Mouse (Mus musculus) lung, postnatal 0 days (tissue): Measurements from ENCODE around the gene Mien1. TPM values are rescaled to one million over a fixed set of nuclear protein-coding genes. Genes with fewer than 3 reads are reported as not detected.

Experiments used
- ATAC-seq: fragments of 200-750 bp; cut with Nextera tagmentation; 2 replicates; pipeline ENCODE4 v1.8.0; 2017; ENCODE audit warnings: moderate library complexity
- DNase-seq: peaks from one replicate; pipeline ENCODE4 v3.0.0-alpha.2; 2016; ENCODE audit warnings: low spot score
- H3K27ac ChIP-seq: fragments of 300-500 bp; sonication (generic); 2 replicates; pipeline ENCODE4 v1.5.1; 2014; ENCODE audit warnings: antibody characterized with exemption, mild to moderate bottlenecking, low read length, mixed read lengths
- H3K27me3 ChIP-seq: fragments of 300-500 bp; sonication (generic); replicated peaks from 2 replicates; pipeline ENCODE4 v1.6.1; 2014; ENCODE audit warnings: low read length, mixed read lengths; ENCODE audit not compliant: insufficient read depth
- H3K36me3 ChIP-seq: fragments of 300-500 bp; sonication (generic); 2 replicates; pipeline ENCODE4 v1.6.1; 2014; ENCODE audit warnings: low read length, mixed read lengths; ENCODE audit not compliant: insufficient read depth
- H3K4me1 ChIP-seq: fragments of 300-500 bp; sonication (generic); 2 replicates; pipeline ENCODE4 v1.6.1; 2014; ENCODE audit warnings: antibody characterized with exemption, low read depth, low read length, mixed read lengths; ENCODE audit not compliant: insufficient read depth
- H3K4me2 ChIP-seq: fragments of 300-500 bp; sonication (generic); replicated peaks from 2 replicates; pipeline ENCODE4 v1.6.1; 2014; ENCODE audit warnings: low read depth, mild to moderate bottlenecking, low read length, moderate library complexity, mixed read lengths
- H3K4me3 ChIP-seq: fragments of 300-500 bp; sonication (generic); 2 replicates; pipeline ENCODE4 v1.5.1; 2014; ENCODE audit warnings: low read depth, low read length
- H3K9ac ChIP-seq: fragments of 300-500 bp; sonication (generic); replicated peaks from 2 replicates; pipeline ENCODE4 v1.6.1; 2014; ENCODE audit warnings: low read depth, mild to moderate bottlenecking
- H3K9me3 ChIP-seq: fragments of 300-500 bp; sonication (generic); 2 replicates; pipeline ENCODE4 v1.6.1; 2016; ENCODE audit warnings: low read length, mixed read lengths
- CTCF ChIP-seq: IDR thresholded peaks from 2 replicates; pipeline ENCODE4 v1.5.1; 2016; ENCODE audit warnings: antibody characterized with exemption, mild to moderate bottlenecking
- EP300 ChIP-seq: IDR thresholded peaks from 2 replicates; pipeline ENCODE4 v1.6.1; 2016; ENCODE audit warnings: antibody characterized with exemption, mild to moderate bottlenecking, control low read depth
- WGBS: fragments of 180-500 bp; shearing (Covaris S2); extraction: QIAGEN DNeasy Blood & Tissue Kit; methylation state at CpG from one replicate; pipeline ENCODE4 v1.1.7; 2014; 5-methylcytosine and 5-hydroxymethylcytosine counted together
- polyA plus RNA-seq: library from polyadenylated mRNA; unstranded; fragments of >200 nt; fragmentation: Nextera tagmentation; extraction: Ambion mirVana; gene quantifications from 2 replicates; pipeline ENCODE4 v1.2.1, GENCODE M21; 2015

Mien1 gene
- polyA plus RNA-seq, 1 experiment from 2014 or later = 86.1 TPM

- no peak overlapping the region for H3K9ac ChIP-seq
- no peaks in the 10 kb centered on the region for H3K9me3 ChIP-seq
- no peak overlapping the region; the same call in 1 of the 2 replicates for H3K27ac ChIP-seq
- H3K27me3 ChIP-seq = no peaks in the 10 kb centered on the region
- TF ChIP-seq EP300 (no peak), CTCF (no peak)
- peaks cover 11% of the 10 kb centered on the region; the same call in 1 of the 2 replicates for H3K4me1 ChIP-seq
- H3K36me3 ChIP-seq = no peaks in the 10 kb centered on the region
- H3K4me3 ChIP-seq = no peak overlapping the region
- DNase-seq (peak; percentile 56), ATAC-seq (peak; percentile 27)
- 0 out of 2 replicates have a peak overlapping the region, but pooled peaks have one; percentile 14 for H3K4me2 ChIP-seq
- WGBS = 0% methylated on average over 7 of the region's 10 CpGs
Observed at GRCm38 (mm10) chr11:98409341-98409822, 29.4 kb downstream of the Mien1 start.

- H3K27me3 ChIP-seq = no peaks in the 10 kb centered on the region
- H3K36me3 ChIP-seq = no peaks in the 10 kb centered on the region
- DNase-seq (no peak), ATAC-seq (no peak)
- H3K27ac ChIP-seq = no peak overlapping the region
- no peak overlapping the region for H3K9ac ChIP-seq
- TF ChIP-seq CTCF (no peak), EP300 (no peak)
- H3K9me3 ChIP-seq = no peaks in the 10 kb centered on the region
- WGBS = 41% methylated on average over 8 of the region's 8 CpGs
- peaks cover 9% of the 10 kb centered on the region; the same call in 1 of the 2 replicates for H3K4me1 ChIP-seq
- no peak overlapping the region for H3K4me3 ChIP-seq
- 0 out of 2 replicates have a peak overlapping the region, but pooled peaks have one; percentile 14 for H3K4me2 ChIP-seq
Observed at GRCm38 (mm10) chr11:98408872-98409271, 29.9 kb downstream of the Mien1 start.

- Histone ChIP-seq H3K9ac (no peak overlapping the region), H3K36me3 (no peaks in the 10 kb centered on the region), H3K27me3 (no peaks in the 10 kb centered on the region), H3K4me1 (0 out of 2 replicates have a peak, but pooled peaks cover under 1% of the 10 kb centered on the region), H3K4me2 (no peak overlapping the region), H3K4me3 (no peak overlapping the region), H3K27ac (no peak overlapping the region), H3K9me3 (no peaks in the 10 kb centered on the region)
- ATAC-seq (no peak), DNase-seq (no peak)
- 69% methylated on average over 6 of the region's 6 CpGs for WGBS
- TF ChIP-seq EP300 = no peak
- no peak for TF ChIP-seq CTCF
Observed at GRCm38 (mm10) chr11:98406621-98407020, 32.2 kb downstream of the Mien1 start.

GRCm38 (mm10) chr11:98400816-98401215, 38.0 kb downstream of the Mien1 start:
- peak overlapping the region; percentile 58 for H3K4me2 ChIP-seq
- no peaks in the 10 kb centered on the region for H3K36me3 ChIP-seq
- H3K9ac ChIP-seq = peak overlapping the region; percentile 57
- ATAC-seq (peak; percentile 18; the same call in 1 of the 2 replicates), DNase-seq (peak; percentile 37)
- peaks cover 4% of the 10 kb centered on the region; the same call in 1 of the 2 replicates for H3K4me1 ChIP-seq
- peak overlapping the region; percentile 61 for H3K4me3 ChIP-seq
- no peaks in the 10 kb centered on the region for H3K27me3 ChIP-seq
- no peak for TF ChIP-seq EP300
- TF ChIP-seq CTCF = no peak
- 41% methylated on average over 3 of the region's 3 CpGs for WGBS
- H3K27ac ChIP-seq = peak overlapping the region; percentile 94
- no peaks in the 10 kb centered on the region for H3K9me3 ChIP-seq

- WGBS = 1% methylated on average over 40 of the region's 40 CpGs
Observed at GRCm38 (mm10) chr11:98400161-98400726, 38.5 kb downstream of the Mien1 start, which contains the start of gene Pgap3. Pgap3 (minus strand) TSS chr11:98400490.

GRCm38 (mm10) chr11:98397946-98398345, 40.8 kb downstream of the Mien1 start:
- H3K27ac ChIP-seq = no peak overlapping the region
- no peaks in the 10 kb centered on the region for H3K27me3 ChIP-seq
- H3K9me3 ChIP-seq = no peaks in the 10 kb centered on the region
- no peak overlapping the region for H3K9ac ChIP-seq
- TF ChIP-seq CTCF = no peak
- no peak for TF ChIP-seq EP300
- DNase-seq (no peak), ATAC-seq (no peak)
- no peak overlapping the region for H3K4me2 ChIP-seq
- WGBS = 87% methylated on average over 7 of the region's 7 CpGs
- no peaks in the 10 kb centered on the region for H3K36me3 ChIP-seq
- peaks cover 12% of the 10 kb centered on the region; the same call in 1 of the 2 replicates for H3K4me1 ChIP-seq
- H3K4me3 ChIP-seq = no peak overlapping the region

More at GRCm38 (mm10) chr11:98400161-98400726, 38.5 kb downstream of the Mien1 start, which contains the start of gene Pgap3:
- no peaks in the 10 kb centered on the region for H3K9me3 ChIP-seq
- ATAC-seq (peak; percentile 94), DNase-seq (peak; percentile 93)
- no peaks in the 10 kb centered on the region for H3K36me3 ChIP-seq
- peaks cover 4% of the 10 kb centered on the region; the same call in 1 of the 2 replicates for H3K4me1 ChIP-seq
- peak within 1 kb of the TSS; percentile 94 for H3K27ac ChIP-seq
- H3K9ac ChIP-seq = peak within 1 kb of the TSS; percentile 57
- H3K4me3 ChIP-seq = peak within 1 kb of the TSS; percentile 61
- H3K4me2 ChIP-seq = peak within 1 kb of the TSS; percentile 58
- TF ChIP-seq CTCF (no peak), EP300 (no peak)
- H3K27me3 ChIP-seq = no peaks in the 10 kb centered on the region
